Mouse (Mus musculus): Measurements from ENCODE around the gene Vmn1r215.
A peak's percentile ranks its signal among the peaks of the same experiment; 100 is the strongest.
"Not testable (repeated sequence)": the region's sequence is repeated elsewhere in the genome, so short reads cannot be mapped to it uniquely, and the experiment has no call there.

Gene Vmn1r215

DNA sequence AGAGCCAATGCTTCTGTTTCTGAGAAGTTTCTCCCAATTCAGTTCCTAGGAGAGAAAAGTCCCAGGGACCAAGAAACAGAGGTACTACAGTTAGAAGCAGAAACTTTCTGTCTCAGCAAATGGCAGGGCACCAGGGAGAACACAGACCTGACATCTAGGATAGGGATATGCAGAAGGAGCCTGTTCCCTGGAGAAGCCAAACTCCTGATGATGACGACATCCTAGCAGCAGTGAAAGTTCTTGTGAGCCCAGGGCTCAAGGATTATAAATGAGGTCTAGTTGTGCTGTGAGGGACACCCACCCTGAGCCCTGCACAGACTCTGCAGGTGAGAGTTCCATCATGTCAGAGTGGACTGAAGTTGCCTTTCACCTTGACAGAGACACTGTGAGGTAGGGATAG, at the start of gene Vmn1r215:
Gene Vmn1r215, plus strand, starts transcription at position 301 of the 400 bp plus-strand sequence.
- no peak for DNase-seq (ENCODE audit: low read depth)

DNA sequence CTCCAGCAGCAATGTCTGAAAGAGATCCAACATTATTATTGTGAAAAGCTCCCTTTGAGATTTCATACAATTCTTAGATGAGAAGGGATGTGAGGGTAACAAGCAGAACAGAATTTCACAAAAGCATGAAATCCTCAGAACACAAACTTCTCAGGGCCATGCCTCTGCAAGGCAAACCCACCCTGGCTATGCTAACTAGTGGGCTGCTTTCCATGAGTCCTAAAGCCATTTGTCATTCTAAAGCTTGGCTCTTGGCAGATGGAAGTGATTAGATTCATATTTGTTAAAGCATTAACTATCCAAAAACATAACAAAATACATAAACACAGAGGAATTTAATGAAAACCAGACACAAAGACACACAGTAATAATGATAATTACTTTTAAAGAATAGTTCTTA, 49.7 kb upstream of the Vmn1r215 start:
- DNase-seq (ENCODE audit: low read depth), result no peak

DNA sequence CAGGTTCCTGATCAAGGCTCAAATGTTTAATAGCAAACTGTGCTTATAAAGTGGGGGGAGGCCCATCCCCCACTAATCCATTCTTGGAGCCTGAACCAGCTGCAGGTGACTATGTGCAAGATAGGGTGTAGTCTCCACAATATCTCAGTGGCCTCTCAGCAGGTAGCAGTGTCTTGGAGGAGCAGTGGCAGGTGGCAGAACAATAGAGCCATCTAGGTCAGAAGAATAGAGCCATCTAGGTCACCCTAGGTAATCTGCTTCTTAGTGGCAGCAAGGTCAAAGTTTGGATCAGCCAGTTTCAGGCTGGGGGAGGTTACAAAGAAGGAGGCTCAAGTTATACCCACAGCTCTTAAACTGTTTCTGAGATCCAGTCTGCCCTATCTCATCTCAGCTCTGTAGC, 43.0 kb upstream of the Vmn1r215 start:
- DNase-seq (ENCODE audit: low read depth), result no peak

DNA sequence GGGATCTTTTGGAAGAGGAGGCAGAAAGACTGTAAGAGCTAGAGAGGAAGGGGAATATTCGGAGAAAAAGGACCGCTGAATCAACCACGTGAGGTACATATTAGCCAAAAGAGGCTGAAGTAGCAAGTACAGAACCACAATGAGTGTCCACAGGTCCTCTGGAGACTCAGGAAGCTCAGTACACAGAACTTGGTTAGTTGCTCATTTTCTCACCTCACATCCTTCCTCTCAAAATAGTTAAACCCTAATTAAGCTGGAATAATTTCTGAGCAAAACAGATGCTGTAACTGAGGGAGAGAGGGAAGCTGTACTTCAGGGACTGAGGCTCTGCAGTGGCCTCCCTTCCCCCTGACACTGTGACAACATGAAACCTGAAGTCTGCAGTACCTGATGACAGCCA, 37.7 kb upstream of the Vmn1r215 start, which contains the start of gene Vmn1r214:
Gene Vmn1r214, plus strand, starts transcription at position 301 of the 400 bp plus-strand sequence.
- DNase-seq (ENCODE audit: low read depth), result no peak

DNA sequence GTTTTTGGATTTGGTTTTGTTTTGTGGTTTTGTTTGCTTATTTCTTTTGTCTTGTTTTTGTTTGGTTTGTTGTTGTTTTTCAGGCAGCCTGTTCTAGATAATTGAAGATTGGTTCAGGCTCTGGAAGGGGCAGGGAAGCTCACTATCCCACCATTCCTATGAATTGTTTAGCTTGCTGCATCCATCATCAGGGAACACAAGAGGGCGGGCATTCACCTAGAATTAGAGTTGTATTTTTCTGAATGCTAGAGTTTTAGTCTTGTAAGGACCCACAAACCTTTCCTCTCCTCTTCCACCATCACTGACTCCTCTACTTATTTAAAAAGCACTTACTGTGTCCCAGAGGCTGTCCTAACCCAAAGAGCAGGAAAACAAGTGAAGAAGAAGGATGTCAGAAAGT, 10.0 kb upstream of the Vmn1r215 start:
- peak; percentile 1 for DNase-seq (ENCODE audit: low read depth)

DNA sequence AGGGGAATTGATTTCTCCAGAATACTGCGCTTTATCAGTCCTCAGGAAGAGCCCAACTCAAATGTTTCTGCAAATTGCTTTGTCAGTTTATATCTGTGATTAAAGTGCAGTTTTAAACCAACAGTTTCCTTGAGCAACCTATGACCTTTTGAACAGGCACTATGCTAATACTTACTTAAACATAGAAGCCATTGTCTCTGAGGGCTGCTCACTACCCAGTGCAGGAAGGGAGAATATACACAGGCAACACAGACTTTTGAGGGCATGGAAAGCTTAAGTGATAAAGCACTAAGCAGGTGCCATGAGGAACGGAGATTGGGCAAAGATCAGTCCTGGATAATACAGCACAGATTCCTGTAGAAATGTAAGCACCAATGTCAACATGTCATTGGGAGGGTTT, 1.5 kb downstream of the Vmn1r215 start:
- no peak for DNase-seq (ENCODE audit: low read depth)

DNA sequence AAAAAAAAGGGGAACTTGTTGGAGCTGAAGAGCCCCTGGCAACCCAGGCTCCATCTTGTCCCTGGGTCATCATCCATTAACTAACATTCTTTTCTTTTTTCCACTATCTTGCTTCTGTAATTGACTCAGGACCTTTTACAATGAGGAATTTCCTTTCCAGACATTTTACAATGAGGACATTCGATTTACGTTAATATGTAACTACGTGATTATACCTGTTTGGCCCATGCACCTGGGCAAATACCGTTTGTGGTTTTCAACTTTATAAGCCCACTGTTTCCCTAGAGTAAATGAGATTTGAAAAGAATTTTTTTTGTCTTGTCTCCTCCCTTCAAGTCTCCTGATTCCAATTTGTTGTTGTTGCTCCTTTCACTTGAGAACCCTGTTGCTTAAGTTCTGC, 26.6 kb downstream of the Vmn1r215 start:
- DNase-seq (ENCODE audit: low read depth), result no peak

DNA sequence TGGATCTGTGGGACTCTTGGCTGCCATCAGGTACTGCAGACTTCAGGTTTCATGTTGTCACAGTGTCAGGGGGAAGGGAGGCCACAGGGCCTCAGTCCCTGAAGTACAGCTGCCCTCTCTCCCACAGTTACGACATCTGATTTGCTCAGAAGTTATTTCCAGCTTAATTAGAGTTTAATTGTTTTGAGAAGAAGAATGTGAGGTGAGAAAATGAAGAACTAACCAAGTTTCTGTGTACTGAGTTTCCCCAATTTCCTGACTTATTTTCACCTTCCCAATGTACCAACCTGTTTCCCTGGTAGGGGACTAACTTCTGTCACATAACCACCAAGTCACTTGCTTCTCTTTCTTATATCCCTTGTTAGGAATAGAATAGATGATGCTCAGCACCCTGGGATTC, 50.3 kb downstream of the Vmn1r215 start, which contains the start of gene Vmn1r217:
Gene Vmn1r217, minus strand, starts transcription at position 101 of the 400 bp plus-strand sequence.
- DNase-seq (ENCODE audit: low read depth), result not testable (repeated sequence)

DNA sequence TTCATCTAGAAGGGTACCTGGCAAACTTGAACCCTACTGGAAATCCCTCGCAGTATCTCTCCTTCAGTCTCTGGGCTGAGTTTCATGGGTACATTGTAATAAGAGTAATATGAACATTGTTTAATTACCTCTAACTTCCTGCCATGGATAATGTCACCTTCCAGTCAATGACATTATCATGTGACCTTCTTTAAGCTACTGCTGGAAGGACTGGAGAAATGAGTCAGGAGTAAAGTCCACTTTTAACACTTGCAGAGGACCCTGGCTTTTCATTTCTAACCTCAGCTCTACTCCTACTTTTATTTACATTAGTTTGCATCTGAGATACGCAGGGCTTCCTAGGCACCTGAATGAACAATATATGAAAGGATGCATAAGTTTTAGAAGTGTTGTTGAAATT, 52.8 kb downstream of the Vmn1r215 start:
- no peak for DNase-seq (ENCODE audit: low read depth)
